Mouse (Mus musculus): ENCODE data around the gene Olfr485.
"Not testable (repeated sequence)": the region's sequence is repeated elsewhere in the genome, so short reads cannot be mapped to it uniquely, and the experiment has no call there.

Gene Olfr485

DNA sequence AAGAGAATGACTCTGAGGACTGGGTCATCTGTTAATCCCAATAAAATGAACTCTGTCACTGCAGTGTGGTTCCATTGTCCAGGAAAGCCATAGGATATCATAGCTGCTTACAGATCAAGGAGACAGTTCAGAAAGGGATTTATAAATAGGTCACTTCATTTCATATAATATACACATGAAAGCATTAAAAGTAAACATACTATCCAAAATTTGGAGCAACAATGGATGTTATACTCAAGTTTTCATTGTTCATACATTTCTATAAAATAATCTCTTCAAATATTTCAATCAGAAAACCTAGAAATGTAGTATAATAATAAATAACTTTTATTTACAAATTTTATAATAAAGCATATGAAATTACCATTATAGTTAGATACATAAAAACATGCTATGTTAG, at the start of gene Olfr485:
Olfr485 (minus strand) TSS at position 101 of the 400 bp plus-strand sequence.
- in situ Hi-C loops (cut with MboI), result no loop called here

GRCm38 (mm10) chr7:108196938-108197337, 37.3 kb upstream of the Olfr485 start:
- in situ Hi-C loops (cut with MboI), result no loop called here

DNA sequence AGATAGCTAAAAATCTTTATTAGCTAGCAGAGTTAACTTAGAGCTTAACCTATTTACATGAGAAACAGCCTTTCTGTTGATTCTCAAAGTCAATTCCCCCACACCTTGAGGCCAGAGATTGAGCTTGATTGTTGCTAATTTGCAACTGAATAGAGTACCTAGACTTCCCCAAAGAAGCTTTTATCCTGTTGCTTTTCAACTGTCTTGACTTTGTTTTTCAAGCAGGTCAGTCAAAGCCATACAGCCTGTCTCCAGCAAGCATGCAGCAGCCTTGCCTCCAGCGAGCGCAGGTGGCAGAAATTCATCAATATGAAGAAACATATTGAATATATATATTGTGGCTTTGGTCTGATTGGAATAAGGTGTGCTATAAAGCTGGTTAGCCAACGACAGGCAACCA, 36.7 kb upstream of the Olfr485 start:
- in situ Hi-C loops (cut with MboI), result not testable (repeated sequence)

GRCm38 (mm10) chr7:108192714-108193113, 33.0 kb upstream of the Olfr485 start:
- in situ Hi-C loops (cut with MboI), result not testable (repeated sequence)

- in situ Hi-C loops (cut with MboI), result not testable (repeated sequence)
These were observed 31.5 kb upstream of the Olfr485 start for GRCm38 (mm10) chr7:108191196-108191595.

GRCm38 (mm10) chr7:108185237-108185636, 25.6 kb upstream of the Olfr485 start:
- in situ Hi-C loops (cut with MboI), result not testable (repeated sequence)

DNA sequence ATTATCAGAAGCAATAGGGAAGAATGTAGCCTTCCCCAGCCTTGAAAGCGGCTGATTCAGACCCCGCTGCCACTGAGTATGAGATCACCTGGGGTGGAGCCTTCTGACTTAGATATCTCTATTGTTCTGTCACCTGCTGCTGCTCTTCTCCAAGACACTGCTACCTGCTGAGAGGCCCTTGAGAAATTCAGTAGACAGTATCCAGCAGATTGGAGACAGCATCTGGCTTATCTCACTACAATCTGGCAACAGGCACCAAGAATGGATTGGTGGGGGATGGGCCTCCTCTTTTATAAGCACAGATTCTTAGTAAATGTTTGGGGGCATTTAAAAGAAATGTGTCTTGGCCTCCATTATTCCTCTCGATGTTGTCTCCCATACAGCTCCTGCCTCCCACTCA, 24.7 kb upstream of the Olfr485 start:
- in situ Hi-C loops (cut with MboI), result not testable (repeated sequence)

GRCm38 (mm10) chr7:108172642-108173041, 13.0 kb upstream of the Olfr485 start, which contains the start of gene Olfr486:
Olfr486 (minus strand) TSS chr7:108172742.
- in situ Hi-C loops (cut with MboI), result not testable (repeated sequence)

DNA sequence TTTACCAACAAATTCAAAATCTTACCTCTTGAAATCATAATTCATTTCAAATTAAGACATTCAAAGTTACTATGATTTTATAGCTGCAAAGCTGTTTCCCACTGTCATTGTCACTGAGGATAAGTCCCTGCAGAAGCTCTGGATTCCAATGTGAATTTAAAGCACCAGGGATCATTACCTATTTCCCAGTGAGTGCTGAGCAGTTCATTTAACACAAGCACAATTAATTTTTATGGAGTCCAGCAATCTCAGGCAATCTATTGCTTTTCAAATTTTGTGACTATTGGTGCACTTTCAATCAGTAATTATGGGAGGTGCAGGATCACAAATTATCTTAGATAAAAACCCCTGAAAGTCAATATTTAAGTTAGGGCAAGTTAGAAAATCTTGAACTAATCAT, 32.3 kb downstream of the Olfr485 start, which contains the start of gene Olfr484:
Olfr484 (minus strand) TSS at position 101 of the 400 bp plus-strand sequence.
- in situ Hi-C loops (cut with MboI), result no loop called here

DNA sequence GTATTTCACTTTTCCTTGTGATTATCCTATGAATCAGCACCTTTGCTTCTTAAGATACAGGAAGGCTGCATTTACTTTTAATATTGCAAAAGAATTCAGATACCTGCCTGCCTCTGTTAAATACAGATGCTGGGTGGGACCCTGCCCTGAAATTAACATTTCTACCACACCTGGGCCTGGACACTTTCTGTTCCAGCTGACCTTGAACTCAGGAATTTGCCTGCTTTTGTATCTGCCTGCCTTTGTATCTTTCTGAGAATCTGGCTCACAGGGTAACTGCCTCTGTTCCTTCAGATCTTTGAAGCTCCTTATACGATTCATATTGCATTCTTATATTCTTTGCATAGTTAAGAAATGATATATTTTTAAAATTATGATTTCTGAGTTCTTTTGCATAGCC, 38.3 kb downstream of the Olfr485 start:
- in situ Hi-C loops (cut with MboI), result no loop called here

DNA sequence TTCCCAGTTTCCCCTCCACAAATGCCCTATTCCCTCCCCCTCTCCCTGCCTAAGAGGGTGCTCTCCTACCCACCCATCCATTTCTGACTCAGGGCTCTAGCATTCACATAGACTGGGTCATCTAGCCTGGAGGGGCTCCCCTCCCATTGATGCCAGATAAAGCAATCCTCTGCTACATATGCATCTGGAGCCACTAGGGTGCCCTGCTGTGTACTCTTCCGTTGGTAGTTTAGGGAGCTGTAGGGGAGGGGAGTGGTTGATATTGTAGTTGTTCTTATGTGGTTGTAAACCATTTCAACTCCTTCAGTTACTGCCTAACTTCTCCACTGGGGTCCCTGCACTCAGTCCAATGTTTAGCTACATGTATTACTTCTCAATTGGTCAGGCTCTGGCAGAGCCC, 39.0 kb downstream of the Olfr485 start:
- in situ Hi-C loops (cut with MboI), result no loop called here
